Mouse (Mus musculus) CD4-positive helper T cell, adult 2 months (primary cell): ENCODE results near the gene Dazap1.

Experiments
- DNase-seq: peaks from one replicate; pipeline ENCODE4 v3.0.0-alpha.2; 2012; ENCODE audit warnings: low read depth, missing footprints, low spot score

Dazap1 gene

GRCm38 (mm10) chr10:80248971-80249640 is 12.2 kb upstream of the Dazap1 start, which contains the start of gene Ndufs7:
TSS of gene Ndufs7 (plus strand) at chr10:80249121.
- peak; percentile 97 for DNase-seq

- DNase-seq: no peak
Measured at GRCm38 (mm10) chr10:80250059-80250458, 11.2 kb upstream of the Dazap1 start.

- no peak for DNase-seq
Measured at GRCm38 (mm10) chr10:80250573-80250972, 10.7 kb upstream of the Dazap1 start.

GRCm38 (mm10) chr10:80252011-80252410 is 9.3 kb upstream of the Dazap1 start:
- no peak for DNase-seq

- DNase-seq: no peak
Measured at GRCm38 (mm10) chr10:80252493-80253274, 8.6 kb upstream of the Dazap1 start.

- no peak for DNase-seq
Measured at GRCm38 (mm10) chr10:80253551-80253950, 7.7 kb upstream of the Dazap1 start.

- DNase-seq: no peak
Measured at GRCm38 (mm10) chr10:80254331-80255297, 6.7 kb upstream of the Dazap1 start.

GRCm38 (mm10) chr10:80255881-80256535 is 5.3 kb upstream of the Dazap1 start:
- DNase-seq: no peak

GRCm38 (mm10) chr10:80257936-80258335 is 3.4 kb upstream of the Dazap1 start:
- no peak for DNase-seq

GRCm38 (mm10) chr10:80258752-80259462 is 2.4 kb upstream of the Dazap1 start:
- DNase-seq: no peak

- no peak for DNase-seq
Measured at GRCm38 (mm10) chr10:80259463-80259805, 1.9 kb upstream of the Dazap1 start.

GRCm38 (mm10) chr10:80259861-80260641 is 1.2 kb upstream of the Dazap1 start:
- no peak for DNase-seq

- peak; percentile 83 for DNase-seq
Measured at GRCm38 (mm10) chr10:80261585-80261968, 291 bp downstream of the Dazap1 start.

GRCm38 (mm10) chr10:80262169-80262568 is 883 bp downstream of the Dazap1 start:
- DNase-seq: no peak

- DNase-seq: no peak
Measured at GRCm38 (mm10) chr10:80262776-80263365, 1.6 kb downstream of the Dazap1 start.

GRCm38 (mm10) chr10:80264341-80265148 is 3.3 kb downstream of the Dazap1 start:
- DNase-seq: peak; percentile 99

GRCm38 (mm10) chr10:80265149-80265486 is 3.8 kb downstream of the Dazap1 start:
- no peak for DNase-seq

- DNase-seq: no peak
Measured at GRCm38 (mm10) chr10:80270099-80270498, 8.8 kb downstream of the Dazap1 start.

- DNase-seq: no peak
Measured at GRCm38 (mm10) chr10:80270734-80271181, 9.5 kb downstream of the Dazap1 start.
